Mouse (Mus musculus): ENCODE results near the gene Usf2. TPM values are rescaled to one million over a fixed set of nuclear protein-coding genes. Genes with fewer than 3 reads are reported as not detected.

Gene Usf2
- polyA plus RNA-seq, 1 experiment = 103 TPM

DNA sequence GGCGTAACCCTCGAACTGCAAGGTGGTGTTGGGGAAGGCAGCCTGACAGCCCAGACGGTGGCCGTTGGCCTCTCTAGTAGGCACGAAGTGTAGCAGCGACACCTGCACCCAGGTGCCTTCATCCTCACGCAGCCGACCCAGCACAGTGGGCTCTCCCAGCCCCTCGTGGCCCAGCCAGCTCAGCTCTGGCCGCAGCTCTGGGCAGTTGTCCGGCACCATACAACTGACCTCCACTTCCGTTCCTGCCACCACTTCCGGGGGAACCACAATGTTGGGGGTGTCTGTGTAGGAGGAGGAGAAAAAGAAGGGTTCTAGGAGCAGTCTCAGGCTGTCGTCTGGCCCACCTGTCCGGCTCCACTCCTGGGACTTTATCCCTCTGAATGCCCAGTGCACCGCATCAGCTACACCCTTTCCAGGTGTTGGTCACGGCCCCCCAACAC is 47.6 kb downstream of the Usf2 start:
- Histone ChIP-seq H3K4me1 (ENCODE audit: control insufficient read depth, insufficient read depth, insufficient read length, low read length) (peaks cover 3% of the 10 kb centered on the region; the same call in 1 of the 2 replicates), H3K4me3 (ENCODE audit: insufficient read depth, low read depth, low read length) (0 out of 2 replicates have a peak overlapping the region, but pooled peaks have one; percentile 12), H3K27ac (replicated peaks; ENCODE audit: low read depth, low read length) (no peak overlapping the region)

DNA sequence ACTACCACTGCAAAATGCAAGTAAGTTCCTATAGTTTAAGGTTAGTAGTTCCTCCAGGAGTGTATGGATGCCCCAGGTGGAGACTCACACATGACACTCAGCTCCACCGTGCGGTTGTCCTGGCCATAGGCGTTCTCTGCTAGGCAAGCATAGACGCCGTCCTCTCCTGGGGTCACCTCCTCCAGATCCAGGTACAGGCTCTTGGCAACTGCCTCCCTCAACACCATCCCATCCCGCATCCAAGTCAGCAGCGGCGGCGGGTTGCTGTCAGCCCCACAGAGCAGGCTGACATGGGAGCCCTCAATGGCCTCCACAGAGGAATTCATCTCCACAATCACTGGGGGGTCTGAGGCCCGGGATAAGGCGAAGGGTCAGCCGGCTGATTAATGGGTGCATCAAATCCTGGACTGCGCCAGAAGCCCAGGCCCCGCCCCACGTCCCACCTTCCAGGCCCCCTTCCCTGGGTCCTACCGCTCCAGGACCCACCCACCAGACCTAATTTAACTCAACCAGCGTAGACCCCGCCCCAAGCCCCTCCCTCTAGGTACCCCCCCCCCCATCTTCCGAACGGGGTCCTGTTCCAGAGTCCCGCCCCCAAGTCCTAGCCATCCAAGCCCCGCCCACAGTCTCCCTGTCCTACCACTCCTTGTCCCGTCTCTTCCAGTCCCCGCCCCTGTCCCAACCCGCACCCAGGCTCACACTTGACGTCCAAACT is 48.2 kb downstream of the Usf2 start:
- 0 out of 2 replicates have a peak overlapping the region, but pooled peaks have one; percentile 12 for H3K4me3 ChIP-seq (ENCODE audit: insufficient read depth, low read depth, low read length)
- peaks cover 3% of the 10 kb centered on the region; the same call in 1 of the 2 replicates for H3K4me1 ChIP-seq (ENCODE audit: control insufficient read depth, insufficient read depth, insufficient read length, low read length)
- H3K27ac ChIP-seq (replicated peaks; ENCODE audit: low read depth, low read length) = no peak overlapping the region

DNA sequence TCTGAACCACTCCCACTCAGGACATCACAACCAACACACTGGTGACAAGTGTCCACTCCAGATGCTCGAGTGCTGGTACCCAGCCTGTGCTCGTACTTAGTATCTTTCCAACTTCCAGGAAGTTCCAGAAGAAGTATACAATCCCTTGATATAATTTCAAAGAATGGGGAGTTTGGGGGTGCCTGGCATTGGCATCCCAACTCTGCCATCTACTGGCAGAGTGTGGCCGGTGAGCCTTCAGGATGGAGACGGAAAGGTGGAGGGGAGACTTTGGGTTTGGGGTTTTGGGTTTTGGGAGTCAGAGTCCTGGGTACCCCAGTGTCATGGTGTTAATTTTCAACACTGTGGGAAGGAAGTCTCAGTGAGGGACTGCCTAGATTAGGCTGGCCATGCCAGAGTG is 52.6 kb downstream of the Usf2 start:
- Histone ChIP-seq H3K4me1 (ENCODE audit: control insufficient read depth, insufficient read depth, insufficient read length, low read length) (peaks cover 2% of the 10 kb centered on the region; the same call in 1 of the 2 replicates), H3K27ac (replicated peaks; ENCODE audit: low read depth, low read length) (no peak overlapping the region), H3K4me3 (ENCODE audit: insufficient read depth, low read depth, low read length) (no peak overlapping the region)

Other genes with a start within 250 kb of the Usf2 start
- gene Atp4a, start 244.6 kb downstream of the Usf2 start, polyA plus RNA-seq (2012; ENCODE audit: insufficient read depth, insufficient read length, missing spikeins) = not detected in 2 replicates
- gene Tmem147, start 227.3 kb downstream of the Usf2 start, polyA plus RNA-seq (2012; ENCODE audit: insufficient read depth, insufficient read length, missing spikeins) = 209 and 275 TPM in 2 replicates
- not detected in 2 replicates for gene Gapdhs, start 213.1 kb downstream of the Usf2 start, polyA plus RNA-seq (2012; ENCODE audit: insufficient read depth, insufficient read length, missing spikeins)
- gene Sbsn, start 205.3 kb downstream of the Usf2 start, polyA plus RNA-seq (2012; ENCODE audit: insufficient read depth, insufficient read length, missing spikeins) = 12.3 and 18.2 TPM in 2 replicates
- 7.4 and 7.8 TPM in 2 replicates for gene Dmkn, start 193.0 kb downstream of the Usf2 start, polyA plus RNA-seq (2012; ENCODE audit: insufficient read depth, insufficient read length, missing spikeins)
- gene Krtdap, start 168.9 kb downstream of the Usf2 start, polyA plus RNA-seq (2012; ENCODE audit: insufficient read depth, insufficient read length, missing spikeins) = 11.5 and 15.2 TPM in 2 replicates
- 4.8 and 7.4 TPM in 2 replicates for gene Ffar2, start 133.0 kb downstream of the Usf2 start, polyA plus RNA-seq (2012; ENCODE audit: insufficient read depth, insufficient read length, missing spikeins)
- gene Ffar3, start 100.6 kb downstream of the Usf2 start, polyA plus RNA-seq (2012; ENCODE audit: insufficient read depth, insufficient read length, missing spikeins) = not detected in 2 replicates
- not detected in 2 replicates for gene Ffar1, start 95.2 kb downstream of the Usf2 start, polyA plus RNA-seq (2012; ENCODE audit: insufficient read depth, insufficient read length, missing spikeins)
- gene Cd22, start 76.5 kb downstream of the Usf2 start, polyA plus RNA-seq (2012; ENCODE audit: insufficient read depth, insufficient read length, missing spikeins) = 0.40 and 0.88 TPM in 2 replicates
- not detected in 2 replicates for gene Mag, start 41.9 kb downstream of the Usf2 start, polyA plus RNA-seq (2012; ENCODE audit: insufficient read depth, insufficient read length, missing spikeins)
- not detected in 2 replicates for gene Hamp2, start 32.1 kb downstream of the Usf2 start, polyA plus RNA-seq (2012; ENCODE audit: insufficient read depth, insufficient read length, missing spikeins)
- 4.4 TPM in 1 of 2 replicates, not detected in the other for gene Hamp, start 12.8 kb downstream of the Usf2 start, polyA plus RNA-seq (2012; ENCODE audit: insufficient read depth, insufficient read length, missing spikeins)
- 1.1 TPM in 1 of 2 replicates, not detected in the other for gene Lsr, start 16.7 kb upstream of the Usf2 start, polyA plus RNA-seq (2012; ENCODE audit: insufficient read depth, insufficient read length, missing spikeins)
- not detected in 2 replicates for gene Fam187b, start 17.0 kb upstream of the Usf2 start, polyA plus RNA-seq (2012; ENCODE audit: insufficient read depth, insufficient read length, missing spikeins)
- gene Fxyd5, start 85.7 kb upstream of the Usf2 start, polyA plus RNA-seq (2012; ENCODE audit: insufficient read depth, insufficient read length, missing spikeins) = 26.7 and 30.8 TPM in 2 replicates
- gene Fxyd7, start 94.7 kb upstream of the Usf2 start, polyA plus RNA-seq (2012; ENCODE audit: insufficient read depth, insufficient read length, missing spikeins) = 1.9 and 2.3 TPM in 2 replicates
- gene Fxyd1, start 100.4 kb upstream of the Usf2 start, polyA plus RNA-seq (2012; ENCODE audit: insufficient read depth, insufficient read length, missing spikeins) = 346 TPM in 2 replicates
- 3.0 and 3.2 TPM in 2 replicates for gene Lgi4, start 102.5 kb upstream of the Usf2 start, polyA plus RNA-seq (2012; ENCODE audit: insufficient read depth, insufficient read length, missing spikeins)
- not detected in 2 replicates for gene Fxyd3, start 119.9 kb upstream of the Usf2 start, polyA plus RNA-seq (2012; ENCODE audit: insufficient read depth, insufficient read length, missing spikeins)
- gene Hpn, start 158.5 kb upstream of the Usf2 start, polyA plus RNA-seq (2012; ENCODE audit: insufficient read depth, insufficient read length, missing spikeins) = not detected in 2 replicates
- 25.9 and 30.4 TPM in 2 replicates for gene Scn1b, start 170.2 kb upstream of the Usf2 start, polyA plus RNA-seq (2012; ENCODE audit: insufficient read depth, insufficient read length, missing spikeins)
- gene Gramd1a, start 199.1 kb upstream of the Usf2 start, polyA plus RNA-seq (2012; ENCODE audit: insufficient read depth, insufficient read length, missing spikeins) = 24.7 and 34.9 TPM in 2 replicates

Data from brown adipose tissue, adult 24 weeks (tissue).